Mouse (Mus musculus): ENCODE data around the gene A030005L19Rik. TPM values are rescaled to one million over a fixed set of nuclear protein-coding genes. Genes with fewer than 3 reads are reported as not detected.

The A030005L19Rik gene
- polyA plus RNA-seq, 1 experiment from 2014 or later = not detected

DNA sequence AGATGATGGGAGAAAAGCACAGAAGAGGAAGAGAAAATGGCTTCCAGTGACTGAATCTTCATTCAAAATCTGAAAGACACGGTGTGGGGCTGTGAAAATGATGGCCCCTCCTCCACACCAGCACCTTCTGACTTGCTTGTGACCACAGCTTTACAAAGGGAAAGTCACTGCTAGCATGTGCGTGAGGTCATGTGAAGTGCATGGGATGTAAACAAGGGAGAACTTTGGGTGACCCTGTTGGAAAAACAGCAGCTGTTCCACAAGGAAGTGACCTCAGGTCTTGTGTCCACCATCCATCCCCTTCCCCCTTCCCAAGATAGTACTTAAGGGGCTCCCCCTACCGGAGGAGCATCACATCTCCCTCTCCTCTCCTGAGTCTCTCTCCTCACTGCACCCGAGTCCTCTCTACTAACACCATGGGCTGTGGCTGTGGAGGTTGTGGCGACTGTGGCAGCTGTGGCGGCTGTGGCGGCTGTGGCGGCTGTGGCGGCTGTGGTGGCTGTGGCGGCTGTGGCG, 46.8 kb downstream of the A030005L19Rik start, which contains the start of gene Gm47955:
Gm47955 (plus strand) TSS at position 417 of the 516 bp plus-strand sequence.
- Histone ChIP-seq H3K4me3 (ENCODE audit: low read depth, low read length) (no peak within 1 kb of the TSS), H3K4me1 (replicated peaks; ENCODE audit: control insufficient read depth, insufficient read depth, low read length) (no peaks in the 10 kb centered on the region), H3K27me3 (replicated peaks; ENCODE audit: control insufficient read depth, insufficient read depth, low read length) (no peaks in the 10 kb centered on the region), H3K4me2 (ENCODE audit: low read length) (no peak within 1 kb of the TSS), H3K9me3 (ENCODE audit: control insufficient read depth, low read length) (no peaks in the 10 kb centered on the region), H3K9ac (ENCODE audit: low read length) (no peak within 1 kb of the TSS), H3K36me3 (ENCODE audit: control insufficient read depth, insufficient read depth, low read length) (no peaks in the 10 kb centered on the region), H3K27ac (ENCODE audit: low read depth) (no peak within 1 kb of the TSS)
- no peak for ATAC-seq (replicated peaks; ENCODE audit: low FRiP score, low TSS enrichment, low read depth)
- WGBS = 83% methylated on average over 11 of the region's 11 CpGs
- no peak for DNase-seq (ENCODE audit: low spot score)

Other genes with a start within 250 kb of the A030005L19Rik start
- 199 and 220 TPM in 2 replicates for gene Mff, start 188.4 kb upstream of the A030005L19Rik start, polyA plus RNA-seq (2014; fragmentation: Nextera tagmentation; extraction: Ambion mirVana)
- gene Tm4sf20, start 144.9 kb upstream of the A030005L19Rik start, polyA plus RNA-seq (2014; fragmentation: Nextera tagmentation; extraction: Ambion mirVana) = 86.0 and 95.7 TPM in 2 replicates
- not detected in 2 replicates for gene Gm47791, start 142.1 kb upstream of the A030005L19Rik start, polyA plus RNA-seq (2014; fragmentation: Nextera tagmentation; extraction: Ambion mirVana)
- 46.9 and 47.1 TPM in 2 replicates for gene Agfg1, start 73.8 kb upstream of the A030005L19Rik start, polyA plus RNA-seq (2014; fragmentation: Nextera tagmentation; extraction: Ambion mirVana)
- not detected in 2 replicates for gene A030014E15Rik, start 11.6 kb downstream of the A030005L19Rik start, polyA plus RNA-seq (2014; fragmentation: Nextera tagmentation; extraction: Ambion mirVana)
- not detected in 2 replicates for gene Gm6217, start 18.1 kb downstream of the A030005L19Rik start, polyA plus RNA-seq (2014; fragmentation: Nextera tagmentation; extraction: Ambion mirVana)
- not detected in 2 replicates for gene A030003K21Rik, start 30.1 kb downstream of the A030005L19Rik start, polyA plus RNA-seq (2014; fragmentation: Nextera tagmentation; extraction: Ambion mirVana)
- not detected in 2 replicates for gene Gm7544, start 42.7 kb downstream of the A030005L19Rik start, polyA plus RNA-seq (2014; fragmentation: Nextera tagmentation; extraction: Ambion mirVana)
- not detected in 2 replicates for gene Gm47955, start 47.0 kb downstream of the A030005L19Rik start, polyA plus RNA-seq (2014; fragmentation: Nextera tagmentation; extraction: Ambion mirVana)
- not detected in 2 replicates for gene Gm47959, start 87.2 kb downstream of the A030005L19Rik start, polyA plus RNA-seq (2014; fragmentation: Nextera tagmentation; extraction: Ambion mirVana)
- 0.34 and 0.49 TPM in 2 replicates for gene Slc19a3, start 125.1 kb downstream of the A030005L19Rik start, polyA plus RNA-seq (2014; fragmentation: Nextera tagmentation; extraction: Ambion mirVana)
- gene Krtap28-10, start 129.2 kb downstream of the A030005L19Rik start, polyA plus RNA-seq (2014; fragmentation: Nextera tagmentation; extraction: Ambion mirVana) = not detected in 2 replicates
- not detected in 2 replicates for gene Gm47969, start 131.6 kb downstream of the A030005L19Rik start, polyA plus RNA-seq (2014; fragmentation: Nextera tagmentation; extraction: Ambion mirVana)
- gene A030005K14Rik, start 146.1 kb downstream of the A030005L19Rik start, polyA plus RNA-seq (2014; fragmentation: Nextera tagmentation; extraction: Ambion mirVana) = not detected in 2 replicates
- not detected in 2 replicates for gene Krtap28-13, start 147.6 kb downstream of the A030005L19Rik start, polyA plus RNA-seq (2014; fragmentation: Nextera tagmentation; extraction: Ambion mirVana)
- 3.4 and 3.7 TPM in 2 replicates for gene Ccl20, start 203.4 kb downstream of the A030005L19Rik start, polyA plus RNA-seq (2014; fragmentation: Nextera tagmentation; extraction: Ambion mirVana)
- 0.22 TPM in 1 of 2 replicates, not detected in the other for gene Daw1, start 246.4 kb downstream of the A030005L19Rik start, polyA plus RNA-seq (2014; fragmentation: Nextera tagmentation; extraction: Ambion mirVana)